Mouse (Mus musculus): ENCODE measurements around the gene H3f3a.

- TF ChIP-seq CTCF (IDR thresholded peaks at IDR 0.05; ENCODE audit: low read depth) (no peak), EP300 (IDR thresholded peaks at IDR 0.05; ENCODE audit: low read depth) (no peak)
Observed at GRCm38 (mm10) chr1:180791821-180792480, 21.8 kb downstream of the H3f3a start.
